Mouse (Mus musculus): ENCODE data around the gene Tead1. TPM values are rescaled to one million over a fixed set of nuclear protein-coding genes. Genes with fewer than 3 reads are reported as not detected.

Tead1 gene
- polyA plus RNA-seq, 1 experiment = 210 TPM

DNA sequence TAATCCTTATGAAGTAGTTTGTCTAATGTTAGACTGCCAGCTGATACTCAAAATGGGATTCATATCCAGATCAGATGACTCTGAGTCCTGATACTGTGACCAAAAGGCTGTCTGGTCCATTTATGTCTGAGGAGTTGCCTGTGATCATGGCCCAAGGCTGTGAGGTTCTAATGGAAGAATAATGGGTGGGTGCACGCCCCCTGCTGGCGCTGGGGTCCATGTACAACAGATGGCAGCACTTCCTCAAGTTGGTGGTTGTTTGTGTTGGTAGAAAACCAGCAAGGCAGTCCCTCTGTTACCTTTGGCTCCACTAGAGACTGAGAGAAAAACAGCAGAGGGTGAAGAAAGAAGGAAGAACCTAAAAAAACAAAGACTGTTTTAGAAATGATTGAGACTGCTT lies 186.6 kb downstream of the Tead1 start:
- H3K36me3 ChIP-seq (ENCODE audit: control insufficient read depth, insufficient read depth, low read length, poor library complexity, severe bottlenecking) = peaks cover 22% of the 10 kb centered on the region
- TF ChIP-seq EP300 (IDR thresholded peaks at IDR 0.05; ENCODE audit: insufficient read depth, low read depth, low read length) (no peak), CTCF (IDR thresholded peaks at IDR 0.05; ENCODE audit: low read depth, low read length) (peak; percentile 84), POLR2A (IDR thresholded peaks at IDR 0.05; ENCODE audit: insufficient read depth, low read length) (no peak)

DNA sequence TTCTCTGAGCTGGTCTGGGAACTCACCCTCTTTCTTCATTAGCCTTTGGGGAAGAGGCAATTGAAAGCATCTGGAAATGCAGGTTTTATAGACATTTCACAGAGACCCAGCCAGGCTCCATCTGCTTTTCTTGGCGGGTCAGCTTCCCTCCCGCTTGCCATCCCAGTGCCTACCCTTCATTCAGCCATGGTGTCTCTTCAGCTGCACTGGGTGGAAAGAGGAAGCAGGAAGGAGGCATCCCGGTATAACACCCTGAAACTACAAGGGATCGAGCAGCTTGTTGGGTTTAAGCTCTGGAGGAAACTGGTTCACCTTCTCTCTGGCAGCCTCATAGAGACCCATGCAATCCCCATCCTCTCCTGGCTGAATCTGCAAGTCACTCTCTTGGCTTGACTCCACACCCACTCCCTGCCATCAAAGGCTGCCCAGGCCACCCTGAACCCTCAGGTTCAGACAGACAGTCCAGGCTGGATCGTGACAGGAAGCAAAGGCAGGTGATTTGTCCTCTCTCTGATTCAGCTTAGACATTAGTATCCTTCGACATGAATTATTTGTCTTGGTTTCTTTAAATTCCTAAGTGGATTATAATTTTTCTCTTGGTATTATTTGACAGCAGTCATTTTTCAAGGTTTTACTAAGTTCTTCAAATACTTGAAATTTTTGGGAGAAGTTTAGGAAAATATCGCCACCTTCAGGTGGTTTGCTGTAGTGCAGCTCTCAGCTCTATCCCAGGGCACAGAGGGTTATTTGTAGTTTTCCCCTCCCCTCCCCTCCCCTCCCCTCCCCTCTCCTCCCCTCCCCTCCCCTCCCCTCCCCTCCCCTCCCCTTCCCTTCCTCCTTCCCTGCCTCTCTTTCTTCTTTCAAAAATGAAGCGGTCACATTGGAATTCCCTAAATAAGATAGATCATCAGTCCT lies 189.7 kb downstream of the Tead1 start:
- Histone ChIP-seq H3K27me3 (ENCODE audit: control insufficient read depth, insufficient read depth, low read length, poor library complexity, severe bottlenecking) (no peaks in the 10 kb centered on the region), H3K36me3 (ENCODE audit: control insufficient read depth, insufficient read depth, low read length, poor library complexity, severe bottlenecking) (peaks cover 15% of the 10 kb centered on the region), H3K4me1 (ENCODE audit: control insufficient read depth, insufficient read depth, low read length) (no peaks in the 10 kb centered on the region), H3K27ac (ENCODE audit: insufficient read depth, low read length) (peak overlapping the region; percentile 5; the same call in 1 of the 2 replicates), H3K4me3 (ENCODE audit: low read depth, low read length) (no peak overlapping the region), H3K9me3 (replicated peaks; ENCODE audit: control insufficient read depth, insufficient read depth, low read length, poor library complexity, severe bottlenecking) (no peaks in the 10 kb centered on the region), H3K9ac (ENCODE audit: low read depth, poor library complexity, severe bottlenecking) (no peak overlapping the region)
- TF ChIP-seq POLR2A (IDR thresholded peaks at IDR 0.05; ENCODE audit: insufficient read depth, low read length) (no peak), EP300 (IDR thresholded peaks at IDR 0.05; ENCODE audit: insufficient read depth, low read depth, low read length) (no peak), CTCF (IDR thresholded peaks at IDR 0.05; ENCODE audit: low read depth, low read length) (no peak)

More for the DNA sequence above, 186.6 kb downstream of the Tead1 start:
- Histone ChIP-seq H3K4me3 (ENCODE audit: low read depth, low read length) (no peak overlapping the region), H3K27me3 (ENCODE audit: control insufficient read depth, insufficient read depth, low read length, poor library complexity, severe bottlenecking) (no peaks in the 10 kb centered on the region), H3K9me3 (replicated peaks; ENCODE audit: control insufficient read depth, insufficient read depth, low read length, poor library complexity, severe bottlenecking) (no peaks in the 10 kb centered on the region), H3K9ac (ENCODE audit: low read depth, poor library complexity, severe bottlenecking) (no peak overlapping the region), H3K27ac (ENCODE audit: insufficient read depth, low read length) (no peak overlapping the region), H3K4me1 (ENCODE audit: control insufficient read depth, insufficient read depth, low read length) (no peaks in the 10 kb centered on the region)

DNA sequence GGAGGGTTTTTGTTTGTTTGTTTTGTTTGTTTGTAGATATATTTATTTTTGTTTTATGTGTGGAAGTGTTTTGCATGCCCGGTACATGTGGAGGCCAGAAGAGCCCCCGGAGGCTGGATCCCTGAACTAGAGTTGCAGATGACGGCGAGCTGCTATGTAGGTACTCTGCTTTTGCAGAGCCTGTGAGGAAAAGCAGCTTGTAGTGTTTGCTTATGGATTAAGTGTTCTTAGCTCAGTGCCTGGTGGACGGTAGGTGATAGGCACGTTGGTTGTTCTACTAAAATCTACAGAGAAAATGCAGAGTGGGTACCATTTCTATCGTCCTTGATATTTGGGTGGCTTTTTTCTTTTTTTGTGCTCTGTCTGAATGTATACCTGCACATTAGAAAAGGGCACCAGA lies 192.6 kb downstream of the Tead1 start:
- Histone ChIP-seq H3K27ac (ENCODE audit: insufficient read depth, low read length) (no peak overlapping the region), H3K27me3 (ENCODE audit: control insufficient read depth, insufficient read depth, low read length, poor library complexity, severe bottlenecking) (no peaks in the 10 kb centered on the region), H3K9me3 (replicated peaks; ENCODE audit: control insufficient read depth, insufficient read depth, low read length, poor library complexity, severe bottlenecking) (no peaks in the 10 kb centered on the region), H3K4me1 (ENCODE audit: control insufficient read depth, insufficient read depth, low read length) (no peaks in the 10 kb centered on the region), H3K9ac (ENCODE audit: low read depth, poor library complexity, severe bottlenecking) (no peak overlapping the region), H3K4me3 (ENCODE audit: low read depth, low read length) (no peak overlapping the region), H3K36me3 (ENCODE audit: control insufficient read depth, insufficient read depth, low read length, poor library complexity, severe bottlenecking) (peaks cover 27% of the 10 kb centered on the region)
- TF ChIP-seq CTCF (IDR thresholded peaks at IDR 0.05; ENCODE audit: low read depth, low read length) = no peak
- no peak for TF ChIP-seq EP300 (IDR thresholded peaks at IDR 0.05; ENCODE audit: insufficient read depth, low read depth, low read length)
- TF ChIP-seq POLR2A (IDR thresholded peaks at IDR 0.05; ENCODE audit: insufficient read depth, low read length) = no peak

DNA sequence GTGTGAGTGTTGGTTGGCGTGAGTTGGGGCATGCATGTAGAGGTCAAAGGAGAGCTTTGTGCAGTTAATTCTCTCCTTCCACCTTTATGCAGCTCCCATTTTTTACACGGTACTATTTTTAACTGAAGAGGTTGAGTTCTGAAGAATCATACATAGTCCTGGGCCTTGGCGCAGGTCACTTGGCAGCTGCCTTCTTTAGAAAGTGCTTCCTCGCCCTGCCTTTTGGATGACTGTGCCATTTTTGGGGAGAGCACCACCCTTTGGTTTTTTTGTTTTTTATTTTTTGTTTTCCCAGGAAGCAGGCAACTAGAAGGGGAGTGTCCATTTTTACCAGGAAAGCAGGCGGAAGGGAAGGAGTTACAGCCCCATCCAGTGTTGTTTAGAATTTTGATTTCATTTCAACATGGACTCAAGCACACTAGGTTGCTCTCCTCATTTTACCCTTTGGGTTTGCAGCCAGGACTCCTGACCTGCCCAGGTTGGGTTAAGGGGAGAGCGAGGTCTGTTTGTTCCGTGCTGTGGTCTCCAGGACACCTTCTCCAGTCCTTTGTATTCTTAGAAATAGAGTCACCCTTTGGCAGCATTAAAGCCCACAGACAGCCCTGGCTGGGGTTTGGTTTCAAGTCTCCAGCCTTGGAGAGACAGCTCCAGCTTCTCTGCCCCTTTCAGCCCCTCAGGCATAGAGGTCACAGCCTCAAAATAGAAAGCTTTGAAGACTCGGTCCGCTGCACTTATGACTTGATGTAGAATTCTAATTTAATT lies 193.5 kb downstream of the Tead1 start:
- no peak overlapping the region for H3K27ac ChIP-seq (ENCODE audit: insufficient read depth, low read length)
- H3K36me3 ChIP-seq (ENCODE audit: control insufficient read depth, insufficient read depth, low read length, poor library complexity, severe bottlenecking) = peaks cover 29% of the 10 kb centered on the region
- TF ChIP-seq CTCF (IDR thresholded peaks at IDR 0.05; ENCODE audit: low read depth, low read length) = no peak
- TF ChIP-seq EP300 (IDR thresholded peaks at IDR 0.05; ENCODE audit: insufficient read depth, low read depth, low read length) = no peak
- no peak for TF ChIP-seq POLR2A (IDR thresholded peaks at IDR 0.05; ENCODE audit: insufficient read depth, low read length)
- no peaks in the 10 kb centered on the region for H3K4me1 ChIP-seq (ENCODE audit: control insufficient read depth, insufficient read depth, low read length)
- no peak overlapping the region for H3K9ac ChIP-seq (ENCODE audit: low read depth, poor library complexity, severe bottlenecking)
- H3K4me3 ChIP-seq (ENCODE audit: low read depth, low read length) = no peak overlapping the region
- H3K9me3 ChIP-seq (replicated peaks; ENCODE audit: control insufficient read depth, insufficient read depth, low read length, poor library complexity, severe bottlenecking) = no peaks in the 10 kb centered on the region
- H3K27me3 ChIP-seq (ENCODE audit: control insufficient read depth, insufficient read depth, low read length, poor library complexity, severe bottlenecking) = no peaks in the 10 kb centered on the region

DNA sequence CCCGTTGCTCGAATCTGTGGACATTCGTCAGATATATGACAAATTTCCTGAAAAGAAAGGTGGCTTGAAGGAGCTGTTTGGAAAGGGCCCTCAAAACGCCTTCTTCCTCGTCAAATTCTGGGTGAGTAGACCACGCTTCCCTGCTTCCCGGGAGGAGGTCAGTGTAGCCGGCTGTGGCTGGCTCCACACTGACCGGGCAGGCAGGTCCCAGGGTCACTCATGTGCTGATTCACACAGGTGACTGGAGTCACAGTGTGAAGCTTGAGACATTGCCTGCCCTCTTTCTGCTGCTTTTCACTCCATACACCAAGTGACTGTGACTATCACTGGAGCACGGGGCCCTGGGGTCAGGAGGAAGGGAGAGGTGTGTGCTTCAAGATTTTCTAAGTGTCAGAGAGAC lies 197.0 kb downstream of the Tead1 start:
- H3K4me3 ChIP-seq (ENCODE audit: low read depth, low read length) = no peak overlapping the region
- TF ChIP-seq CTCF (IDR thresholded peaks at IDR 0.05; ENCODE audit: low read depth, low read length) (no peak), POLR2A (IDR thresholded peaks at IDR 0.05; ENCODE audit: insufficient read depth, low read length) (no peak), EP300 (IDR thresholded peaks at IDR 0.05; ENCODE audit: insufficient read depth, low read depth, low read length) (no peak)
- H3K4me1 ChIP-seq (ENCODE audit: control insufficient read depth, insufficient read depth, low read length) = no peaks in the 10 kb centered on the region
- no peak overlapping the region for H3K9ac ChIP-seq (ENCODE audit: low read depth, poor library complexity, severe bottlenecking)
- no peak overlapping the region for H3K27ac ChIP-seq (ENCODE audit: insufficient read depth, low read length)
- no peaks in the 10 kb centered on the region for H3K9me3 ChIP-seq (replicated peaks; ENCODE audit: control insufficient read depth, insufficient read depth, low read length, poor library complexity, severe bottlenecking)
- peaks cover 29% of the 10 kb centered on the region for H3K36me3 ChIP-seq (ENCODE audit: control insufficient read depth, insufficient read depth, low read length, poor library complexity, severe bottlenecking)
- no peaks in the 10 kb centered on the region for H3K27me3 ChIP-seq (ENCODE audit: control insufficient read depth, insufficient read depth, low read length, poor library complexity, severe bottlenecking)
